Mouse (Mus musculus) forebrain, postnatal 0 days (tissue): ENCODE data around the gene Atp10b. TPM values are rescaled to one million over a fixed set of nuclear protein-coding genes. Genes with fewer than 3 reads are reported as not detected.
A peak's percentile ranks its signal among the peaks of the same experiment; 100 is the strongest.

Source experiments
- ATAC-seq: fragments of 200-750 bp; cut with Nextera tagmentation; 2 replicates; pipeline ENCODE4 v1.8.0; 2017; ENCODE audit warnings: mild to moderate bottlenecking, moderate library complexity
- DNase-seq: peaks from one replicate; pipeline ENCODE4 v3.0.0-alpha.2; 2015
- H3K27ac ChIP-seq: fragments of 300-500 bp; sonication (generic); 2 replicates; pipeline ENCODE4 v1.5.1; 2014; ENCODE audit warnings: low read depth, mild to moderate bottlenecking, antibody characterized with exemption, low read length, moderate library complexity, mixed read lengths
- H3K27me3 ChIP-seq: fragments of 300-500 bp; sonication (generic); 2 replicates; pipeline ENCODE4 v1.6.1; 2014; ENCODE audit warnings: mild to moderate bottlenecking, low read length, mixed read lengths; ENCODE audit not compliant: insufficient read depth
- H3K36me3 ChIP-seq: fragments of 300-500 bp; sonication (generic); 2 replicates; pipeline ENCODE4 v1.6.1; 2014; ENCODE audit warnings: mild to moderate bottlenecking, moderate library complexity; ENCODE audit not compliant: insufficient read depth
- H3K4me1 ChIP-seq: fragments of 300-500 bp; sonication (generic); 2 replicates; pipeline ENCODE4 v1.6.1; 2014; ENCODE audit warnings: antibody characterized with exemption; ENCODE audit not compliant: insufficient read depth
- H3K4me2 ChIP-seq: fragments of 300-500 bp; sonication (generic); 2 replicates; pipeline ENCODE4 v1.6.1; 2014; ENCODE audit warnings: low read depth, mild to moderate bottlenecking, moderate library complexity
- H3K4me3 ChIP-seq: fragments of 300-500 bp; sonication (generic); 2 replicates; pipeline ENCODE4 v1.5.1; 2014; ENCODE audit warnings: low read depth, low read length, mixed read lengths
- H3K9ac ChIP-seq: fragments of 300-500 bp; sonication (generic); 2 replicates; pipeline ENCODE4 v1.6.1; 2014; ENCODE audit warnings: mild to moderate bottlenecking
- H3K9me3 ChIP-seq: fragments of 300-500 bp; sonication (generic); 2 replicates; pipeline ENCODE4 v1.6.1; 2016; ENCODE audit warnings: low read length
- CTCF ChIP-seq: sonication (generic); IDR thresholded peaks from 2 replicates; pipeline ENCODE4 v1.5.1; 2016; ENCODE audit warnings: antibody characterized with exemption, control low read depth, low read depth
- WGBS: fragments of 180-500 bp; shearing (Covaris S2); extraction: QIAGEN DNeasy Blood & Tissue Kit; methylation state at CpG from one replicate; pipeline ENCODE4 v1.1.7; 2014; 5-methylcytosine and 5-hydroxymethylcytosine counted together
- polyA plus RNA-seq: library from polyadenylated mRNA; unstranded; fragments of >200 nt; fragmentation: Nextera tagmentation; extraction: Ambion mirVana; gene quantifications from 2 replicates; pipeline ENCODE4 v1.2.1, GENCODE M21; 2015
- total RNA-seq: library from RNA; depleted of rRNA; stranded (reverse); fragments of >200 nt; gene quantifications from 2 replicates; pipeline ENCODE4 v1.2.3, GENCODE M21; 2014

Gene Atp10b
- total and polyA plus RNA-seq, 2 experiments from 2014 or later = 0.21 to 1.1 TPM

DNA sequence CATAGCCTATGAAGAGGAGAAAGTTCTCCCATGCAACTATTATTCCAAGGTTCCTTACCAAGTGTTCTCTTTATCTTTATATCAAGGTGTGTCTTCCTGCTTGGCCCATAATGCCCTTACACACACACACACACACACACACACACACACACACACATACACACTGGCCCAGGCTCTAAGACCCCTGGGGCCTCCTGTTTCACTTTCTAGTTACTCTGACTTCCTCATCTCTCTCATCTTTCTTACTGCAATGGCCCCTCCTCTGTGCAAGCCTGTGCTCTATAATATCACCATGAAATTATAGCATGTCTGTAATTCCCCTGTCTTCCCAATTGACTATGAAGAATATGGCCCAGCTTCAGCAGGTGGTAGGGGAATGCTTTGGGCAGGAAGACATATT, 49.7 kb downstream of the Atp10b start:
- Histone ChIP-seq H3K27ac (no peak overlapping the region), H3K36me3 (no peaks in the 10 kb centered on the region), H3K9me3 (no peaks in the 10 kb centered on the region), H3K4me3 (no peak overlapping the region), H3K27me3 (no peaks in the 10 kb centered on the region), H3K9ac (no peak overlapping the region), H3K4me2 (no peak overlapping the region), H3K4me1 (no peaks in the 10 kb centered on the region)
- TF ChIP-seq CTCF = no peak
- ATAC-seq (no peak), DNase-seq (no peak)

DNA sequence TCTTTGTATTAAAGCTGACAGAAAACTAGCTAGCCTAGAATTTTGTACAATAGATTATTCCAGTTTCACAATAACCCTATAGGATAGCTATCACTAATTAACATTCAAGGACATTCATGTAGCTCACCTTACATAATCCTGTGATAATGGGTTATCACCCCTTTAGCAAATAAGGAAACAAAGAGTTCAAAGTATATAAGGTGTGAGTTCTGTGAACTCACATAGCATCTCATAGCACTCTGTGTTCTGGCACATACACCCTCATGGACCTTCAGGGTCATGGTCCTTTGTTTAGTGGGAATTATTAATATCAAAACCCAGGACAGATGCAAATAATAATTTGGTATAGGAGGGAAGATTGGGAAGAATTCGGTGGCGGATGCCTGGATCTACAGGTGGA, 50.4 kb downstream of the Atp10b start:
- Histone ChIP-seq H3K4me2 (no peak overlapping the region), H3K4me3 (no peak overlapping the region), H3K9ac (no peak overlapping the region), H3K9me3 (no peaks in the 10 kb centered on the region), H3K27me3 (no peaks in the 10 kb centered on the region), H3K36me3 (no peaks in the 10 kb centered on the region), H3K4me1 (no peaks in the 10 kb centered on the region), H3K27ac (no peak overlapping the region)
- DNase-seq (no peak), ATAC-seq (no peak)
- no peak for TF ChIP-seq CTCF
- WGBS = 93% methylated on average over 2 of the region's 2 CpGs

DNA sequence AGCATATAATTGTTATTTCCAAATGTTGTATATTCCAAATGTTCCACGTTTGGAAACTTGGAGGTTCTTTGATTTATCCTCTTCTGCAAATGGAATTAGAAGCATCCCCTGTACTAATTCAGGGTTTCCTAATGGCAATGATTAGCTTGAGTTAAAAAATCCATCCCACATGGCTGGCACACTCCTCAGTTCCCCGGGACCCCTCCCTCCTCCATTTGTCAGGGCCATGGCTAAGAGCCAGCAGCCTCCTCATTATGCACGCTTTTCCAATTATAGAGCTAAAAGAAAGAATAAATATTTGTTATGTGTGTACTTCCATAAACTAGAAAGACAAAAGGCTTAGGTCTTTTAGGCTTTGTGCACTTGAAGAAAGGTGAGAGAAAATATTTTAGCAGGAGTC, 53.9 kb downstream of the Atp10b start:
- Histone ChIP-seq H3K27ac (no peak overlapping the region), H3K4me2 (no peak overlapping the region), H3K36me3 (no peaks in the 10 kb centered on the region), H3K4me3 (no peak overlapping the region), H3K9me3 (no peaks in the 10 kb centered on the region), H3K9ac (no peak overlapping the region), H3K27me3 (no peaks in the 10 kb centered on the region), H3K4me1 (no peaks in the 10 kb centered on the region)
- WGBS = 37% methylated on average over 3 of the region's 3 CpGs
- no peak for TF ChIP-seq CTCF
- ATAC-seq (no peak; the same call in 1 of the 2 replicates), DNase-seq (peak; percentile 33)

DNA sequence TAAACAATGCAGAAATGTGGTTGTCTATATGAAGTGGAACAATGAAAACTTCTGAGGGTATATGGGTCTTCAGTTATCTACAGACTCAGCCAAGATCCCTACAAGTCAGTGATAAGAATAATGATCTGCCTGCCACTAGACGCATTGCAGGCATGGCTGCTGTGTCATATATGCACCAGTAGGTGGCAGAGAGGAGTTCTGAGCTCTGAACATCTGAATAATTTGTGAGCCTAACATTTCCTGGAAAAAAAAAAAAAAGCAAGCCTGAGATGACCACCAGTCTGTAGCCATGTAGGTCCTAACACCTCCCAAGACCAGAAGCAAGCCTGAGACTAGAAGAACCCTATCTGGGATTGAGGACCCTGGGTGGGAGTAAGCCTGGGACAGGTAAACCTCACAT, 63.5 kb downstream of the Atp10b start:
- H3K4me3 ChIP-seq = no peak overlapping the region
- H3K27ac ChIP-seq = no peak overlapping the region
- DNase-seq (no peak), ATAC-seq (no peak)
- no peaks in the 10 kb centered on the region for H3K27me3 ChIP-seq
- no peaks in the 10 kb centered on the region for H3K36me3 ChIP-seq
- 33% methylated on average over 1 of the region's 1 CpGs for WGBS
- peak; percentile 62 for TF ChIP-seq CTCF
- H3K9me3 ChIP-seq = no peaks in the 10 kb centered on the region
- no peak overlapping the region for H3K4me2 ChIP-seq
- no peaks in the 10 kb centered on the region for H3K4me1 ChIP-seq
- no peak overlapping the region for H3K9ac ChIP-seq

DNA sequence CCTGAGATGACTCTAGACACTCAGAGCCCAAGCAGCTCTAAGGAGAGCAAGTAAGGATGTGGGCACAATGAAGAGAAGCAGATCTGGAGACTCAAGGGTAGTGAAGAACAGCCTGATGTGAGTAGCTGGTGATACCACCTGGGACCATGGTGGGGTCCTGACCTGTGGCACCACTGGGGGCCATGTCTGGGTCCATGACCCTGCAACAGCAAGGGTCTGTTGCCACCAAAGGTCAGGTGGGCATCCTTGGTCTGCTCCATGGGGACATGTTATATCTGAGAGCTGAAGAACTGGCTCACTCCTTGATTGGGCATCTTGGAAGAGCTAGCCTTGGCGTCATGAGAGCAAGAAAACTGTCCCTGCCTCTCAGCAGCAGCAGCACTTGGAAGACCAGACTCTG, 64.1 kb downstream of the Atp10b start:
- Histone ChIP-seq H3K9me3 (no peaks in the 10 kb centered on the region), H3K4me3 (no peak overlapping the region), H3K9ac (no peak overlapping the region), H3K4me1 (no peaks in the 10 kb centered on the region), H3K4me2 (no peak overlapping the region), H3K27ac (no peak overlapping the region), H3K27me3 (no peaks in the 10 kb centered on the region), H3K36me3 (no peaks in the 10 kb centered on the region)
- 94% methylated on average over 1 of the region's 1 CpGs for WGBS
- ATAC-seq = no peak
- no peak for DNase-seq
- TF ChIP-seq CTCF = no peak

DNA sequence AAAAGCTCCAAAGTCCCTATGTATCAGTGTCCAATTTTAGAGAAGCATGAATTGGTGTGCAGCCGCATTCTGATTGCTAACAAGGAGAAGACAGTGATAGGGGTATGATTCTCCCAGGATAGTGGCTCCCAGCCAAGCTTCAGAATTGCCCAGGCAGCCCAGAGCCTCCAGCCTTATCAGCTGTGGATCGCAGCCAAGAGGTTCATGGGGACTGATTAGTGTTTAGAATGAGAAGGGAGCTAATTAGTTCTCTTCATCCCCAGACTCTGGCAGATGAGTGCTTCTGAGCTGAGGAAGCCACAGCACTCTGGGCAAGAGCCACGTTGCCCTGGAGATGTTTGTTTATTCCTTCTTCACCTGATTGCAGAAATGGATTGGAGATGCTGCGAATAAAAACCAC, 67.3 kb downstream of the Atp10b start:
- no peaks in the 10 kb centered on the region for H3K27me3 ChIP-seq
- TF ChIP-seq CTCF = no peak
- peak; percentile 92 for ATAC-seq
- peak; percentile 85 for DNase-seq
- 10% methylated on average over 4 of the region's 4 CpGs for WGBS
- no peak overlapping the region for H3K27ac ChIP-seq
- H3K4me1 ChIP-seq = no peaks in the 10 kb centered on the region
- H3K4me2 ChIP-seq = no peak overlapping the region
- H3K36me3 ChIP-seq = no peaks in the 10 kb centered on the region
- no peaks in the 10 kb centered on the region for H3K9me3 ChIP-seq
- H3K9ac ChIP-seq = no peak overlapping the region
- H3K4me3 ChIP-seq = no peak overlapping the region

DNA sequence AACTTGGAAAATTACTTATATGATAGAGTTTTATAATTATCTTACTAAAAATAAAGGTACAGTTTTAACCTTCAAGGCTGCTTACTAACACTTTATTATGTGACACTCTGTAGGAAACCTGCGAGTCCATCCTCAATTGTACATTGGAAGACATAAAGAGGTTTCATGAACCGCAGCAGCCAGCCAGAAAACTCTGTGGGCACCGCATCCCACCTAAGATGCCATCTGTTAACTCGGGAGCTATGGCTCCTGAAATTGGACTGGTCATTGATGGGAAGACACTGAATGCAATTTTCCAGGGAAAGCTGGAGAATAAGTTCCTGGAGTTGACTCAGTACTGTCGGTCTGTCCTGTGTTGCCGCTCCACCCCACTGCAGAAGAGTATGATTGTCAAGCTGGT, 80.6 kb downstream of the Atp10b start:
- H3K4me2 ChIP-seq = no peak overlapping the region
- no peaks in the 10 kb centered on the region for H3K4me1 ChIP-seq
- no peak overlapping the region for H3K27ac ChIP-seq
- ATAC-seq = no peak
- no peak overlapping the region for H3K9ac ChIP-seq
- H3K36me3 ChIP-seq = no peaks in the 10 kb centered on the region
- no peak for TF ChIP-seq CTCF
- 96% methylated on average over 6 of the region's 6 CpGs for WGBS
- DNase-seq = no peak
- H3K4me3 ChIP-seq = no peak overlapping the region
- no peaks in the 10 kb centered on the region for H3K9me3 ChIP-seq
- no peaks in the 10 kb centered on the region for H3K27me3 ChIP-seq

DNA sequence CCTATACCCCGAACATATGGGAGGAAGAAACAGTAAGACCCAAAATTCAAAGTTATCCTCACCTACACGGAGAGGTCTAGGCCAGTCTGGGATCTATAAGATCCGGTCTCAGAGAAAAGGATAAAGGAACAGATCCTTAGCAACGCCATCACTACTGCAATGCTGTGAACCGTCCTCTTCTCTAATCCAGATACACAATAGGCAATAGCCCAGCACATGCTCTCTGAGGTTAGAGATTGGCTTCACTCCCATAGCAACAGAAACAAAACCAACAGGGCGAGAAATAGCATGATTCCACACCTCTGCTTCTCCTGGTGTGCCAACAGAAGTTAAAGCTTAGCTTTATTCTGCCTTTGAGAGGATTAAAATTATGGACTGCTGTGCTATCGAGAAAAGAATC, 82.4 kb downstream of the Atp10b start:
- Histone ChIP-seq H3K4me3 (no peak overlapping the region), H3K4me1 (no peaks in the 10 kb centered on the region), H3K36me3 (no peaks in the 10 kb centered on the region), H3K27me3 (no peaks in the 10 kb centered on the region), H3K9ac (no peak overlapping the region), H3K27ac (no peak overlapping the region), H3K4me2 (no peak overlapping the region), H3K9me3 (no peaks in the 10 kb centered on the region)
- no peak for DNase-seq
- no peak for TF ChIP-seq CTCF
- WGBS = 49% methylated on average over 7 of the region's 7 CpGs
- no peak for ATAC-seq
